Mouse (Mus musculus) bone marrow macrophage, adult 2 months (primary cell): ENCODE data around the gene Coq10a. TPM values are rescaled to one million over a fixed set of nuclear protein-coding genes. Genes with fewer than 3 reads are reported as not detected.
A peak's percentile ranks its signal among the peaks of the same experiment; 100 is the strongest.

Experiments used
- H3K27ac ChIP-seq: 2 replicates; pipeline ENCODE4 v1.5.1; 2012; ENCODE audit warnings: low read depth, low read length; ENCODE audit not compliant: insufficient read depth
- H3K4me1 ChIP-seq: 2 replicates; pipeline ENCODE4 v1.6.1; 2012; ENCODE audit warnings: low read length; ENCODE audit not compliant: control insufficient read depth, insufficient read depth
- H3K4me3 ChIP-seq: 2 replicates; pipeline ENCODE4 v1.5.1; 2012; ENCODE audit warnings: mild to moderate bottlenecking, low read length, moderate library complexity; ENCODE audit not compliant: insufficient read depth
- CTCF ChIP-seq: IDR thresholded peaks from 2 replicates; pipeline ENCODE4 v1.5.1; 2012; ENCODE audit warnings: low read depth, mild to moderate bottlenecking, low read length, moderate library complexity
- POLR2A ChIP-seq: IDR thresholded peaks from 2 replicates; pipeline ENCODE4 v1.6.1; 2012; ENCODE audit warnings: mild to moderate bottlenecking, low read depth, low read length, borderline replicate concordance
- polyA plus RNA-seq: library from polyadenylated mRNA; stranded (reverse); fragments of >200 nt; gene quantifications from 2 replicates; pipeline ENCODE4 v1.2.4, GENCODE M21; 2012; ENCODE audit not compliant: missing spikeins, insufficient read depth, insufficient read length

Coq10a gene
- polyA plus RNA-seq, 1 experiment: 40.6 TPM

GRCm38 (mm10) chr10:128376455-128377211 is 7.8 kb upstream of the Coq10a start, which contains the start of gene Ankrd52:
Gene Ankrd52 (plus strand): TSS chr10:128377115.
- Histone ChIP-seq H3K4me3 (peak within 1 kb of the TSS; percentile 91), H3K4me1 (peaks cover 36% of the 10 kb centered on the region), H3K27ac (peak within 1 kb of the TSS; percentile 91)
- 0 out of 2 replicates have a peak, but pooled peaks have one; percentile 4 for TF ChIP-seq POLR2A
- no peak for TF ChIP-seq CTCF

- Histone ChIP-seq H3K4me1 (peaks cover 40% of the 10 kb centered on the region), H3K4me3 (peak overlapping the region; percentile 91), H3K27ac (peak overlapping the region; percentile 91)
- TF ChIP-seq POLR2A: no peak
- TF ChIP-seq CTCF: no peak
These were observed 7.3 kb upstream of the Coq10a start for GRCm38 (mm10) chr10:128376099-128376454.

- TF ChIP-seq CTCF (0 out of 2 replicates have a peak, but pooled peaks have one; percentile 20), POLR2A (no peak)
- H3K4me1 ChIP-seq: peaks cover 56% of the 10 kb centered on the region
- H3K4me3 ChIP-seq: no peak overlapping the region
- peak overlapping the region; percentile 96 for H3K27ac ChIP-seq
These were observed 5.6 kb upstream of the Coq10a start for GRCm38 (mm10) chr10:128374393-128374792.

GRCm38 (mm10) chr10:128372989-128373748 is 4.4 kb upstream of the Coq10a start:
- Histone ChIP-seq H3K27ac (peak overlapping the region; percentile 96), H3K4me3 (no peak overlapping the region), H3K4me1 (peaks cover 48% of the 10 kb centered on the region)
- TF ChIP-seq POLR2A: no peak

GRCm38 (mm10) chr10:128372142-128372541 is 3.3 kb upstream of the Coq10a start:
- H3K4me3 ChIP-seq: no peak overlapping the region
- peak overlapping the region; percentile 58 for H3K27ac ChIP-seq
- H3K4me1 ChIP-seq: peaks cover 50% of the 10 kb centered on the region
- TF ChIP-seq POLR2A: no peak
- peak; percentile 47 for TF ChIP-seq CTCF

- TF ChIP-seq CTCF: no peak
- TF ChIP-seq POLR2A: no peak
- Histone ChIP-seq H3K4me1 (peaks cover 42% of the 10 kb centered on the region), H3K27ac (peak overlapping the region; percentile 43), H3K4me3 (no peak overlapping the region; the same call in 1 of the 2 replicates)
These were observed 1.8 kb upstream of the Coq10a start for GRCm38 (mm10) chr10:128370601-128371000.

- TF ChIP-seq POLR2A (no peak), CTCF (no peak)
- H3K27ac ChIP-seq: peak overlapping the region; percentile 93; the same call in 1 of the 2 replicates
- H3K4me3 ChIP-seq: no peak overlapping the region; the same call in 1 of the 2 replicates
- H3K4me1 ChIP-seq: peaks cover 42% of the 10 kb centered on the region
These were observed 1.2 kb upstream of the Coq10a start for GRCm38 (mm10) chr10:128370021-128370420.

GRCm38 (mm10) chr10:128369599-128369998 is 802 bp upstream of the Coq10a start:
- peak overlapping the region; percentile 93 for H3K27ac ChIP-seq
- TF ChIP-seq POLR2A (no peak), CTCF (no peak)
- peaks cover 42% of the 10 kb centered on the region for H3K4me1 ChIP-seq
- peak overlapping the region; percentile 79 for H3K4me3 ChIP-seq

- TF ChIP-seq POLR2A: no peak
- no peak for TF ChIP-seq CTCF
- H3K27ac ChIP-seq: peak overlapping the region; percentile 93
- H3K4me3 ChIP-seq: peak overlapping the region; percentile 79
- peaks cover 40% of the 10 kb centered on the region for H3K4me1 ChIP-seq
These were observed 384 bp upstream of the Coq10a start for GRCm38 (mm10) chr10:128369218-128369543.
